Mouse (Mus musculus) embryo, embryonic 11 days (tissue): Measurements from ENCODE around the gene Mast1.

Experiments
- DNase-seq: peaks from one replicate; pipeline ENCODE4 v3.0.0-alpha.2; 2015

Mast1 gene

GRCm38 (mm10) chr8:84937620-84938485, 694 bp upstream of the Mast1 start:
- DNase-seq = no peak

- no peak for DNase-seq
These were observed 858 bp downstream of the Mast1 start for GRCm38 (mm10) chr8:84936041-84936961.

GRCm38 (mm10) chr8:84935489-84935888, 1.7 kb downstream of the Mast1 start:
- DNase-seq = peak; percentile 49

DNA sequence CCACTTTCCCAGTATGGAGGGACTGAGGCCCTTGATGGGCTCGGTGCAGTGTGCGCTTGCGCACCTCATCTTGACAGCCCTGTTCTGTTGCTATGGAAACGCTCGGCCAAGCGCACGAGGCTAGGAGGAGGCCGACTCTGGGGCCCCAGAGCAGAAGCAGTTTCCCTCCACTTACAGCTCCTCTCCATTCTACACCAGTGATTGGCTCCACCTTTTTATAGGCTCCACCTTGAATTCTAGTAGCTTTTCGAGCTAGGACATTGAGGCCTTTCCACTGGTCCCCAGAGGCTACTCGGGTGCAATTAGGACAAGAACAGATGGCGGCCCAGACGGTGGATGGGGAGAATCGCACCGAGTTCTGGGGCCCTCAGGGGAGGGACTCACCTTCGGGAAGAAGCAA, 2.3 kb downstream of the Mast1 start:
- DNase-seq = peak; percentile 92

DNA sequence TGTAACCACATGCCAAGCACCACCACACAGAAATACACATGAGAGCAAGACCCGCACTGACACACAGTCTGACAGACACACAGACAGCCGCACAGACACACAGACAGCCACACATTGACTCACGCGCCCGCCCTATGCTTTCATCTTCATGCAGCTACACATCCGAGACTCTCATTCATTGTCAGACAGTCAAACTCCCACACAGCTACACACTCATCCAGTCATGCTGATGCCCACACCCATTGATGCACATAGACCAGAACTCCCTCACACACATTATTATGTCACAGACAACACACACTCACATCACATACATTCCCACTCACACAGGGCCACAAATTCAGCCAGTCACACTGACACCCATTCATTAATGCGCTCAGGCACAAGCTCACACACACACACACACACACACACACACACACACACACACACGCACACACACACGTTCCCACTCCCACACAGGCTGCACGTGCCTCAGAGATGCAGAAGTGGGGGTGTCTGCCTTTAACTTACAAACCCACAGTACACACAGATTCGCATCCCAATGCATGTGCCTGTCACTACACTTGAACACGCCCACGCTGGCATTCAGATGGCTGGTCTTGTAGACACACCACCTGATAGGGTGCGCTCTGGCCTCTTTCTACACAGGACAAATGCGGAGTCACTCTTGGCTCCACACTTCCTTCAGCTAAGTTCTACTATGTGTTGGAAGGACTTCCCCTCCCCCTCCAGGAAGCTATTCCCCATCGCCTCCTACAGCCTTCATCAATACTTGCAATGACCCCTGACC, 3.2 kb downstream of the Mast1 start:
- DNase-seq = no peak

GRCm38 (mm10) chr8:84930582-84930981, 6.6 kb downstream of the Mast1 start:
- no peak for DNase-seq

- peak; percentile 88 for DNase-seq
These were observed 8.5 kb downstream of the Mast1 start for GRCm38 (mm10) chr8:84928456-84929306.

GRCm38 (mm10) chr8:84927513-84927912, 9.6 kb downstream of the Mast1 start:
- no peak for DNase-seq

GRCm38 (mm10) chr8:84925557-84925956, 11.6 kb downstream of the Mast1 start:
- DNase-seq = no peak

- no peak for DNase-seq
These were observed 15.6 kb downstream of the Mast1 start for GRCm38 (mm10) chr8:84921596-84921995.

DNA sequence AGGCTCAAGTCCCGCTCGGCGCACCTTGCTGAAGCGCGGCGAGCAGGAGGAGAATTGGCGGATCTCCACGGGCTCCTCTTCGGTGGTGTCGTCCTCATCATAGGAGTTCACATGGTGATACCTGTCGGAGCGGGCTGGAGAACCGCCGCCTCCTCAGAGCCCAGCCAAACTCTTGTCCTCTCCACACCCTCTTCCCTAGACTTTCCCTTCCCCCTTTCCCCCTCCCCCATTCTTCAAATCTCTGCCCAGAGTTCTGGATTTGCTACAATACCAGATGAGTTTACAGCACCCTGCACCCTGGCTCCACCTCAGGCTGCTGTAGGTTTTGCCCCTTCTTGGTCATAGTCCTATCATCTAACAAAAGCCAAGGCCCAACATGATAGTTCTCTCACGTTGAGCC, 18.5 kb downstream of the Mast1 start:
- no peak for DNase-seq

DNA sequence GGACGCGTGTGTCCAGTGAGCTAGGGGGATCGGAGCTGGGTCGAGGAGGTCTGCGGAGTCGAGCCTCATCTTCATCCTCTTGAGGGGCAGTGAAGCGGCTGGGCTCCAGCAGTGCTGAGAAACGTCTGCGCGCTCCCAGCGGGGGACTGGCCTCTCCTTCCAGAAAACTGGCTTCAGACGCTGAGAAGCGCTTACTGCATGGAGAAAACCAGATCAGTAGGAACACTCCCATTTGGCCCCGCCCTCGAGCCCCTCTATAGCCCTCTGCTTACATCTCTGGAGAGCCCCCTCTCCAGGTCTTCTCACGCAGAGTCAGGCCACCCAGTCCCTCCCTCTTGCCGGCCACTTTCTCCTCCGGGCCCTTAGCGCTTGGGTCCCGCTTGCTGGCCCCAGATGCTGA, 19.4 kb downstream of the Mast1 start:
- no peak for DNase-seq

DNA sequence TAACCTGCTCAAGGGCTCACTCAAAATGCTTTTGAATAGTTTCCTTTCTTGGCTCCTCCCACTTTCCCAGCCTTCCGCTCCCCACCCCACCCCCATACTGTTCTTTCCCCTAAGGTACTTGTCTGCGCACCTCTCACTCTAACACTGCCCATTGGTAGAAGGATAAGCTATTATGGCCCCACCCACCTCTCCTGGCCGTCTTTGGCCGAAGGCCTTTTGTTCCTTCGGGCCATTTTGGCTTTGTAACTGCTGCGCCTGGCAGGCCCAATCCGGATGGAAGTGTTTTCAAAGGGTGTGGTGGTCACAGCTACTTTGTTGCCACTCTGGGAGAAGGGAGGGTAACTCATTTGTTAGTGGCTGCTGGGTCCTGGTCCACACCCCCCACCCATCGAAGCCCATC, 21.9 kb downstream of the Mast1 start:
- no peak for DNase-seq

DNA sequence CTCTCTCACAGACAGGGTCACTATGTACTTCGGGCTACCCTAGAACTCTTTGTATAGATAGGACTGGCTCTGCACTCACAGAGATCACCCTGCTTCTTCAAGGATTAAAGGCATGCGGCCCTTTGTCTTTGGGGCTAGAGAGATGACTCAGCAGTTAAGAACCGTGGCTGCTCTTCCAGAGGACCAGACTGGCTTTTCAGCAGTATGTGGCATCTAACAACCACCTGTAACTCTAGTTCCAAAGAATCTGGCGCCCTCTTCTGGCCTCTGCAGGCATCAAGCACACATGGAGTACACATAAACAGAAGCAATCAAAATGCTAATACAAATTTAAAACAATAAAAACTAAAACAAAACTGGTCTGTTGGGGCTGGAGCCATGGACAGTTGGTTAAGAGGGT, 23.2 kb downstream of the Mast1 start:
- peak; percentile 49 for DNase-seq

GRCm38 (mm10) chr8:84913502-84913900, 23.7 kb downstream of the Mast1 start:
- DNase-seq = no peak

DNA sequence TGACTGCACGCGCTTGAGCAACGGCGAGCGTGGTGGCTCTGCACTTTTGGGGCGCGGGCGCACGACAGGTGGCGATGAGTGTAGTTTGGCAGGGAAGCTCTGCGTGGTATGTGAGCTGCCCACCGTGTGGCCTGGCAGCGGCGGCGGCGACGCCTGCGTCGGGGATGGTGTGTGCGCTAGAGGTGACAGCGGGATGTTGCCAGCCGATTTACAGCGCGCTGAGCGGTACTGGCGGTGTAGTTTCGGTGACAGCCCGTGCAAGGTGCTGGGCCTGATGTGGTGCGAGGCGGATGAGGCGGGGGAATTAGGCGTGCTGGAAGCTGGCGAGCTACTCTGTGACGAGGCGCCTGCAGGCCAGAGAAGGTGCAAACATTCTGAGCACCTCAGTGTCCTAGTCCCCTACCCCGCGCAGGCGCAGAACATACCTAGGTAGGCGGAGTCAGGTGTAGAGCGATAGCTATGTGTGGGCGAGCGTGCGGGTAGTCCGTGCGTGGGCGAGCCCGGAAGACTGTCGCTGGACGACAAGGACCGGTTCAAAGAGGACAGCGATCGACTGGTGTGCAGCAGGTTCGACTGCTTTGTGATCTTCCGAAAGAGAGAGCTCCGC, 24.2 kb downstream of the Mast1 start:
- DNase-seq = peak; percentile 77

DNA sequence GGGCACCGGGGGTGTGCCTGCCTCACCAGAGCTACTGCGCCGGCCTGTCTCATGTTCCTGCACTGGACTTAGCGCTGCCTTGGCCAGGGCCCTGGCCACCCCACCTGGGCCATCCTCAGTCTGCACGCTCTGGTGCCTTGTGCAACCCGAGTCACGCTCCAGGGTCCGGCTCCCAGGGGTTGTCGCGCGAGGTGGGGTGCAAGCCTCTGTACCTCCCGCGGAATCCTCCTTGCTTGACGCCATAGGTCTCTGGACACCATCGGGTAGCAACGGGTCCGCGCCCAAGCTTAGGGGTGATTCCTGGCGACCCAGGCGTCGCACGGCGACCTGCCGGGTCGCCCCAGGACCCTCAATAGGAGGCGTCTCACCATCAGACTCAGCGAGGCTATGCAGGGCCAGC, 24.8 kb downstream of the Mast1 start:
- DNase-seq = no peak

DNA sequence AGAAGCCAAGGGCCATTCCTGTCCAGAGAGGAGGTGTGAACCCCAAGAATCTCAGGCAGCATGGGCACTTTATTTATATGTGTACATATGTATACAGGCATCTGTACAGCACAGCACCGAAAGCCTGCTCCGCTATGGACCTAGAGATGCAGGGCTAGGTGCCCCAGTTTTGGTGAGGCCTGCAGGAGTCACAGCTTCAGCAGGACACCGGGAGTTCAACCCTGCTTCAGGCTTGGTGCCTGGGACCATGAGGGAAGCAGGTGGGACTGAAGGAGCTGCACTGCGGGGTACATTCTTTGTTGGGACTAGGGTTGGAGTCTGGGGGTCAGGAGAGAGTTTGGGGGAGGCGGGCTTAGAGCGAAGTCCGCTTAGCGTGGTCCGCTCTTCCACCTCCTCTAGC, 25.3 kb downstream of the Mast1 start:
- no peak for DNase-seq

DNA sequence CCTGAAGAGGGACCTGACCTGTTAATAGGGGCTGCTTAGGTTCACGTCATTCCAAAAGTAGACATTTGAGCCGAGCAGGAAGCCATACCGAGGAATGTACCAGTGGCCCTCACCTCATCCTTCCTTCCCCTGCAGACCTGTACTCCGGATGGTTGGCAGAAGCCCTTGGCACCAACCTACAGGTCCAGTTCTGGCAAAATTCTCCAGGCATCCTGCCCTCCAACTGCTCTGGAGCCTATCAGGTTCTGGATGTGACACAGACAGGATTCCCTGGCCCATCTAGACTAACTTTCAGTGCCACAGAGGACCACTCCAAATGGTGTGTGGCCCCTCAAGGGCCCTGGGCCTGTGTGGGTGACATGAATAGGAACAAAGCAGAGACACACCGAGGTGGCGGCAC, 26.6 kb downstream of the Mast1 start:
- no peak for DNase-seq

- DNase-seq = no peak
These were observed 27.2 kb downstream of the Mast1 start for GRCm38 (mm10) chr8:84909949-84910348.

DNA sequence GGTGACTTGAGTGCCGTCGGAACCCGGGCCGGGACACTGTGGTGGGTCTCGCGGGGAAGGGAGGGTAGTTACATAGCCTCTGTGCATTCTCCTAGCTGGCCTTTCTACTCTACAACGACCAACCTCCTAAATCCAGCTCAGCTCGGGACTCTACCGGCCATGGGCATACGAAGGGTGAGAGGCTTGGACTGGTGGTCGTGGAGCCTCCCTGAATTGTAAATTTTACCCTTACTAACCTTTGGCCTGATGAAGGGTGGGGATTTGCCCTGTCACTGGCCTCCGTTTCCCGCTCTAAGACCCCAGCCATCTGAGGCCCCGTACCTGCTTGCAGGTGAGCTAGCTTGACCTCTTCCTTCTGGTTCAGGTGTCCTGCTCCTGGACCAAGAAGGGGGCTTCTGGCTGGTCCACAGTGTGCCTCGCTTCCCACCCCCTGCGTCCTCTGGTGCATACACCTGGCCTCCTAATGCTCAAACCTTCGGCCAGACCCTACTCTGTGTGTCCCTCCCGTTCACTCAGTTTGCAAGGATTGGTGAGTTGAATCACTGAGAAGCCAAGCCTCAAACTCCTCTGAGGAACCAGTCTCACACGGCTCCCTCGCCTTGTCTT, 27.9 kb downstream of the Mast1 start:
- DNase-seq = no peak
